Mouse (Mus musculus): Measurements from ENCODE around the gene Sergef.

Gene Sergef

DNA sequence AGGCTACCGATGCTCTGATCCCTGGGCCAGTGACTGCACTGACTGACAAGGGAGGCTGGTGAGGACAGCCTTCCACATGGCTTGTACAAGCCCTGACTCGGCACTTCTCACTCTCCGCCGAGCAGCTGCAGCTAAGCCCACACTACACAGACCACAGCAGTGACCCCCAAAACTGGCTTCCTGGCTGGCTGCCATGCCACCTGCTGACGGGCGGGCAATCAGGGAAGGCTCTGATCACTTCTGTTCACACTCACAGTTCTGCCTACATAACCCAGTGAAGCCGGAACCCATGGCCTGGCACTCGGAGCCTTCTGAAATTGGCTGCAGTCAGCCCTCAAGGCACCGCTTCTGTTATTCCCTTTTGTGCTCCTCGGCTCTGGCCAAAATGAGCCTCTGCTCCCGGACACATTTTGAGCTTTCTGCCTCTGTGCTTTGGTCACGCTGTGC is 95.4 kb downstream of the Sergef start:
- DNase-seq (ENCODE audit: low read depth in 2 of 2, low spot score in 2 of 2): no peak

DNA sequence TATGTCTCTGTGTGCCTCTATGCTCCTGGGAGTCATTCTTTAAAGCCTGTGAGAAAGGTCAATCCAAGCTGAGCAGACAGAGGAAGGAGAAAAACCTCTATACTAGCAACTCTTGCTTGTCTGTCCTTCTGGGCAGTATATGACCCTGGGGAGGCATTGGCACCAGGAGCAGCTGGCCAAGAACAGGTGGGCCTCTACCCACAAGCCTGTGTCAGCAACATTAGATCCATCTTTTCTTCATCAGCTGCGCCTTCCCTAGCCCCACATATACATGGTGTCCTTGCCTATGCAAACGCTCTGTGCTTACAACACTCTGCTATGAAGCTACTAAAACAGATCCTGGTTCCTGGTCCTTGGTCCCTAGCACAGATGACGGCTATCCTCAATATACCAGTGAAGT is 97.5 kb downstream of the Sergef start:
- DNase-seq (ENCODE audit: low read depth in 2 of 2, low spot score in 2 of 2): no peak

DNA sequence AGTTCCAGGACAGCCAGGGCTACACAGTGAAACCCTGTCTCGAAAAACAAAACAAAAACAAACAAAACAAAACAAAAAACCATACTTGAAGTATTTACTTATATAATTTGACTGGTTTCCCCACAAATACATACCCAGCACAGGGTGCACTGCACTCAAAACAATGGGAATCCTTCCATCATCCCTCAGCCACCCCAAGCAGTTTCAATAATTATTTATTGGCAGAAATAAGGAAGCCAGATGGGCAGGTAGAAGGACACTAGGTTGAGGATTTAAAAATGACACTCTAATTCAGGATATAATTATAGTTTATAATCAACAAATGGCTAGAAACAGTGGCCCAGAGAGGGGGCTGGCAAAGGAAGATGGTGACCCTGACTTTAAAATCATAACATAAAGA is 99.0 kb downstream of the Sergef start:
- DNase-seq (ENCODE audit: low read depth in 2 of 2, low spot score in 2 of 2): no peak

DNA sequence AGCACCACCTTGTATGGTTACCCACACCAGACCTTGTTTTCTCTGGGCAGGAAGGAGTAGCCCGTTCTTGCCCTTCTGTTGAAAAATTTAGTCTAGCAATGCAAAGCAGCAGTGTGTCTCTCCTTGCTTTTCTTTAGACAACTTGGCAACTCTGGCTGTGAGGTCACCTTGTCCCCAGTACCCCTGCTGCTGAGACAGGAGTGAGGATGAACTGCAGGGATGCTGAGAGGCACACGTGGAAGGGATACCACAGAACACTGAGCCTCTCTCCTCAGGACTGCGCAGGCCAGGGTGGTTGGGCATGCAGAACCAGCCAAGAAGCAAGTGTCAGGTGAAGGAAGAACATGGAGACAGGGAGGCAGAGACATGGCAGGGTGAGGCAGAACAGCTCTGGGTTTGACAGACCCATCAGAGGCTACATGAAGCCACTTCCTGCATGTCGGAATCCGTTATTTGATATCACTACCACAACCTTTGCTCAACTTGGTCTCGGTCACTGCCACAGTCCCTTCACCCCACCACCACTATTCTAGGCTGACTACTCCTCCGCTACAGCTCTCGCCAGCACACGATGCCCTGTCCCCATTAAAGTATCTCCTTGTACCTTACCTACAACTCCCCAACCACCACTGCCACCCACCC is 103.0 kb downstream of the Sergef start:
- DNase-seq (ENCODE audit: low read depth in 2 of 2, low spot score in 2 of 2): no peak

DNA sequence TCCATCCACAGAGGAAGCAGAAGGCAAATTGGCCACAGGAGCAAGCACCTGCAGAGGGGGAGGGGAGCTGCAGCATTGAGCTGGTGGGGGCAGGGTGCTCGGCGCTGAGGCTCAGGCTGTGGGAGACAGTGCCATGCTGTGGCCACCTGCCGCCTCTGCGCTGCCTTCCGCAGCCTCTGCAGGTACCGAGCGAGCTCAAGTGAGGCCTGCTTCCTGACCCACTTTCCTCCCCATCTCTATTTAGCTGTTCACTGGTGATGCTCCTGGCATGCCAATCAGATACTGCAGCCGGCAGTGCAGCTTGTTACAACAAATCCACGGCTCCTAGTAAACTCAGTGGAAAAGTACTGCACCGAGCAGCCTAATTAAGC is 104.2 kb downstream of the Sergef start:
- DNase-seq (ENCODE audit: low read depth in 2 of 2, low spot score in 2 of 2): no peak

DNA sequence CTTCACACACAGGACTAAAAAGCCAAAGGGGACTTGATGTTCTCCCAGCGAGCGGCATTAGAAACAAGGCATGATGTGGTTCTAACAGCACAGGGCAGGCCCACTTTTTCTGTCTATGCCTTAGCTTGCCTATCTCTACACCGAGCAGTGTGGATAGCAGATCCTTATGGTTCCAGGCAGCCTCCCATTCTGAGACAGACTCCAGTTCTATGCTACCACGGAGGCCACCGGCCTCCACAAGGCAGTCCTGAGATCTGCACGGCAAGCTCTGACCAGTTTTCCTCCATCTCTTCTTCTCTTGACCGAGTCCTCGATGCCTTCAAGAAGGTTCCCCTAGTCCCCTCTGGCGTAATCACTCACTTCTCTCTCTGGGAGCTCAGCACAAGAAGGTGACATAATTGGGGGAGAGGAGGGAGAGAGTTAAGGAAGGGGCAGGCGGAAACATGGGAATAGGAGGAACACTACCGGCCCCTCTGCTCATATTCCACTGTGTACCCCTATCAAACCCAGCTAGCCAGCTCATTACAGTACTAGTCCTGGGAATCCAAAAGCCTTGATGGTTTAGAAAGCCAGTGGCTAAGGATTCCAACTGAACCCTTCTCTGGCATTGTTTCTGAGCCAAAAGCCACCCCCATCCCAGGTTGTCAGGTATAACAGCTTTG is 104.7 kb downstream of the Sergef start:
- no peak for DNase-seq (ENCODE audit: low read depth in 2 of 2, low spot score in 2 of 2)

DNA sequence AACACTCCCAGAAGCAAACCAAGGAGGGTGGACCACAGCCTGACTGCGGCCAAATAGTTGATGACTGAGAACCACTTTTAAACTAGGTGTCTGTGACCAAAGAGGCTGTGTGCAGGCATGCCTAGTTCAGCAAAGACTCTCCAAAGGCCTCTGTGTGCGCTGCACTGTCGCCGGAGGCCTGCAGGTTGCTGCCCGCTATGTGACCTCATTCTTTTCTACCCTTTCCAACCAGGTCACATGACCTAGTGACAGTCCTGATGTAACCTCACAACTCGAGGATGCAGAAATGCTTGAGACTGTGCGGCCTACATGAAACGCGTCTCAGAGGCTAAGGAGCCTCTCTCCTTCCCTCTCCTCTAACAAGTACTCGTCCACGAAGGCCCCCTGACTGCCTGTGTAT is 106.1 kb downstream of the Sergef start:
- no peak for DNase-seq (ENCODE audit: low read depth in 2 of 2, low spot score in 2 of 2)

DNA sequence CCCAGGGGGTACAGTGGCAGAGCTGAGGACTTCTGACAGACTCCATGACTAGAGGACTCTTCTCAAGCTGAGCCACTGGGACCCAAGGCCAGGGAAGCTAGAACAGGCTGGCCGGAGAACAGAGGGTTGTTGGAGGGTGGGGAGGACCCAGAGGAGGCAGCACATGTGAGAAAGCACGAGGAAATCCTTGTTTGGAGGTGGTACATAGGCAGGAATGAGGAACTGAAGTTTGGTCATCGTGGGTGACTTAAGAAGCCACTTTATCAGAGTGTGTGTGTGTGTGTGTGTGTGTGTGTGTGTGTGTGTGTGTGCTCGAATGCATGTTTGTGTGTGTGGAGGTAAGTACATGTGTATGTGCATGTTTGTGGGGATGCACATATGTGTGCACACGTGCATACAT is 108.3 kb downstream of the Sergef start:
- DNase-seq (ENCODE audit: low read depth in 2 of 2, low spot score in 2 of 2): no peak

DNA sequence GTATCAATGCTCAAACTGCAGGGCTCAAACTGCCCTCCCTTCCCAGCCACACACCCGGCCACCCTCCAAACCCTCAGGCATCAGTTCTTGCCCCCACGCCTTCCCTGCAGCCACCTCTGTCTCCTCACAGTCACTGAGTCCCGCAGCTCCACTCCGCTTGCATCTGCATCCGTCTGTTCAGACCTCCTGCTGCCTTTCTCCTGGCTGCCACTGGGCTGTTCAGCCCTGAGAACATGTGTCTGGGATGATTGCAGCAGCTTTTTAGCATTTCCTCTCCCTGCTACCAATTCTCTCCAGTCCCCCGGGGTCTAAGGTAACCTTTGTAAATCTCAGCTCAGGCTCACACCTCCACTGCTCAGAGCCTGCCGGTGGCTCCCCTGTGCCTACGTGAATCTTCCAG is 109.7 kb downstream of the Sergef start:
- no peak for DNase-seq (ENCODE audit: low read depth in 2 of 2, low spot score in 2 of 2)

DNA sequence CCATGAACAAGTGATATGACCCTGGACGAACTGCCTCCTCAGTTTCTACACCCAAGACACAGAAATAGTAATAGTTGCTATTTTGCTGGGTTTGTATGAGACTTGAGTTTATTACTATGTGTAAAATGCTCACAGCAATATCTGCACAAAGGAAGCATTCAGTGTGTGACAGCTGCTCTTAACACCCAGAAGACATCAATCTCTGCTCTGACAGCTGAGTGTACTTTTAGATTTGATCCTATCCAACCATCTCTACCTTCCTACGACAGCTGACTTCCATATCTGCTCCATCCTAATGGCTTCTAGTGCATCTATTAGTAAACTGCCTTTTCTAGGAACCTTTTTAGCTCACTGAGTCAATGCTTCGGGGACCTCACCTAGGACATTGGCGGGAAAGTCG is 110.3 kb downstream of the Sergef start:
- DNase-seq (ENCODE audit: low read depth in 2 of 2, low spot score in 2 of 2): no peak

DNA sequence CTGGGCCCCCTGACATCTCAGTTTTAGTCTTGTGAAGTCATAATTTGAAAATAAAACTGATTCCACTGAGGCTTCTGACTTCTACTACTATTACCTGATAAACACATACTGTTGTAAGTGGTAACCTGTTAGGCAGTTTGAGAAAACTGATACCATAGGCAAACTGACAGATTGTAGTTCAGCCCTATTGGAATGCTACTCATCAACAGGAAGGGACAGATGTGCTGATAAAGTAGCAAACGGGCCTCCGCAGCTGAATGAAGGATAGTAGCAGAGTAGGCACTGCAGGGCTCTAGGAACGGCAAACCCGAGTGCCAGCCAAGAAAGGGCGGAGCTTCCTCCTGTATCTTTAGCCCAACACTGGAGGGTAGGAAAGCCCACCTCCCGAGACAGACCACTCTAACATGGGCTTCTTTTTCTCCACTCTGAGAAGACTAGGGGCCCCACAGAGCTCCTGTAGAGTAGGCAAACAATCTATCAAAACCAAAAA is 112.9 kb downstream of the Sergef start:
- DNase-seq (ENCODE audit: low read depth in 2 of 2, low spot score in 2 of 2): no peak

DNA sequence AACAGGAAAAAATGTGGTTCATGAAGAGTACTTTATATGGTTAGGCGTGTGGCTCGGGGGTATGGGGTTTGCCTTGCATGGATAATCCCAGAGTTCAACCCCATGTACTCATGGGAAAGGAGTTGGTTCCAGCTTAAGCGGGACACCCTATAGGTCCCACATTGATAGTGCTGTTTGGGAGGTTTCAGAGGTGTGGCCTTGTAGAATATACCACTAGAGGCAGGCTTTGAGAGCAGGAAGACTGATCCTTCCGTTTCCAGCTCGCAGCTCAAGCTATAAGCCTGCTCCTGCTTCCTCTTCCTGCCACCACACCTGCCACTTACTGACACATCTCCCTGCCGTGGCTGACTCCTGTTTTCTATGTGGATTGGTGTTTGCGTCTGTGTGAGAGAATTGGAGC is 116.4 kb downstream of the Sergef start:
- DNase-seq (ENCODE audit: low read depth in 2 of 2, low spot score in 2 of 2): no peak

DNA sequence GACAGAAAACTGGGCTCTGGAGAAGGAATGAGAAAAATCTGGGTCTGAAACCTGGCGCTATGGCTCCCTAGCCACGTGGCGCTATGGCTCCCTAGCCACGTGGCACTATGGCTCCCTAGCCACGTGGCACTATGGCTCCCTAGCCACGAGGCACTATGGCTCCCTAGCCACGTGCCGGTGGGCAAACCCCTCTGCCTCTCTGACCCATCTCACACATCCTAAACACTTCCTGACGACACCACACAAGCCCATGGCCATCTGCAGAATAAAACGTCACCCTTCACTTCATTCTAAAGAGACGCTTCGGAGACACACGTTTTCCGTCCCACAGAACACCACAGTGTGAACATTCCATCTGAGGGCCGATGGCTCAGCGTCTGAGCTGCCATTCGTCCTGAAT is 117.8 kb downstream of the Sergef start:
- DNase-seq (ENCODE audit: low read depth in 2 of 2, low spot score in 2 of 2): no peak

DNA sequence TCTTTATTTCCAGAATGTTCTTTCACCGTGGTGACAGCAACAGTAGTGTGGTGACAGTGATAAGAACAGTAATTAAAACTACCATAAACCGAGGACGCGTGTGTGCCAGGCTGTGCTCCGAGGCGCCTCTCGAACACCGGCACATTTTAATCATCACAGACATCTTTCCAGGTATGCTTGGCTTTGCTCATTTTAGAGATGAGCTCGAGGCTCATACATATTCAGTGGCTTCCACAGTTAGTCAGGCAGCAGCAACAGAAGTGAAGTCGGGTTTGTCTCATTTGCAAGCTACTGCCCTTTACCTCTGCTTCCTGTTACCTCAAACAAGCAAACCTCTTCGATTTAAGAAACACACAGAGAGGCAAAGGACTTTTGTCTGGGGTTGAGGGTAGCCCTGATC is 120.5 kb downstream of the Sergef start:
- no peak for DNase-seq (ENCODE audit: low read depth in 2 of 2, low spot score in 2 of 2)

DNA sequence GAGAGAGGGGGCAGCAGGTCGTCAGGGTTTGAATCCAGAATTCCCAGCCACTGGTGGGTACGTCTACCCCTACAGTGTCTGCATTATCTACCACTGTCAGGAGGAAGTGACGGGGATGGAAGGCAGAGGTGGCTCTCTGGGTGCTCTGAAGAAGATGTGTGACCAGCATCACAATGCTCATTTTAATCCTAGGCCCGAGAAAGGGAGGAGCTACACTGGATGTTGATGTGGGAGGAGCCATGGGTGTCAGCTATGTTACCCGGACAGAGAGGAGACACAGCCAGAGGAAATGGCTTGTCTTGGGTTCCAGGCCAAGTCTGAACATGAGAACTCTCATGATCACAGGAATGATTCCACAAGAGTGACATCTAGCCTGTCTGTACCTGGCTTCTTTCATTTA is 122.4 kb downstream of the Sergef start:
- DNase-seq (ENCODE audit: low read depth in 2 of 2, low spot score in 2 of 2): no peak

DNA sequence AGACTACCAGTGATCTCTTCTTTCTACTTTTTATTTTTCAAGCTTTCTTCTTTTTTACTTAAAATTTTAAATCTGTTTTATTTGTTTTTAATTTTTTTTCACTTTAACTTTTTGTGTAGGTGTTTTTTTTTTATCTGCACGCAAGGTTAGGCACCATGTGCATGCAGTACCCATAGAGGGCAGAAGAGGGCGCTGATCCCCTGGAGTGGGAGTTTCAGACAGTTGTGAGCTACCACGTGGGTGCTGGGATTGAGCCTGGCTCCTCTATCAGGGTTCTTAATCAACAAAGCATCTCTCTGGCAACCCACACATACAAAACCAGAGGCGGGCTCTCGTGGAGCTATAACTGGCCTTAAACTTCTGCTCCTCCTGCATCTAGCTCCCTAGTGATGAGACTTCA is 123.6 kb downstream of the Sergef start:
- DNase-seq (ENCODE audit: low read depth in 2 of 2, low spot score in 2 of 2): no peak

DNA sequence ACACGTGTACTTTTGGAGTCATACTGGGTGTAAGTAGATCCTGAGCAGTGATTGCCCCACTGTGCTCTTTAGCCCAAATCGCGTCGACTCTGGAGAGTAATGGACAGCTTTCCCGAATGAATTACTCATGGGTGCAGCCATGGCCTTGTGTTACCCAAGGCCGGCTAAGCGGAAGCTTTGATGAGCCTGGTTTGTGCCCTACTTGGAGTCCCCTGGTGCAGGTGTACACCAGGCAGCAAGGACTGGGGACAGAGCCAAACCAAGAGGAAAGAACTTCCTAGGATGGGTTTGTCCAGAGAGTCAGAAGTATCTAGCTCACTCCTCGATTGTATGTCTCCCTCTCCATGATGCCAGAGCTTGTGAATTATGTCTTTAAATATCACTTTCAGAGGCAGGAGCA is 124.6 kb downstream of the Sergef start:
- no peak for DNase-seq (ENCODE audit: low read depth in 2 of 2, low spot score in 2 of 2)

DNA sequence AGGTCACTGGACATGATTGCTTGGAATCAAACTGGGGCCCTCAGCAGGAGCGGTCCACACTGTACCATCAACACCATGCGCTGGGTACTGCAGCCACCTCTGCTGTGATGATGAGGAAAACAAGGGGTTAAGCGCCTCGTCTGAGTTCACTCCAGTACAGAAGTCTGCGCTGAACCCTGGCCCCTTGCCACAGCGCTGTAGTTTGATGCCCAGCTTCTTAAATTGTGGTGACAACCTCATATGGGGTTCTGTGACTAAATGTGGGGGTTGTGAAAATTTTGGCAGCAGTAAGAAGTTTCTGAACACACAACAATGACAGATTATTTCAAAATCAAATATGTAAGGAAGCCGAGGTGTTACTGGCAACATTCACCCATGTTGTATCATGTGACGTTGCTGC is 126.0 kb downstream of the Sergef start:
- DNase-seq (ENCODE audit: low read depth in 2 of 2, low spot score in 2 of 2): no peak

DNA sequence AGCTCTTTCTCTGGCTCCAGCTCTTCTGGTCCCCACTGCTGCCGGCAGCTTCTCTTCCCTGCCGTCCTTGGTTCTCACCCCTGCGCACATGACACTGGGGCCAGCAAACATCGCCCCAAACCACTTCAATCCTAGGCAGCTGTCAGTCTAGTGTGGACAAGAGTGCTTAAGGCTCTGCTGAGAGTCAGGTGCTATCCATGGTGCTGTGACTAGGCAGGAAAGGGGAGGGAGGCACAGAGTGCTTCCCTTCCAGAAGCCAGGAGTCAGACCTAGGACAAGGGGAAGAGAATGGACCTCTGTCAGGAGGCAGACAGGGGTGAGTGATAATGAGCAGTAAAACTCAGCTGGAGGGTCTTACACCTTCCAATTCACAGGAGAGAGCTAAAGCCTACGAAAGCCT is 126.8 kb downstream of the Sergef start:
- DNase-seq (ENCODE audit: low read depth in 2 of 2, low spot score in 2 of 2): no peak

DNA sequence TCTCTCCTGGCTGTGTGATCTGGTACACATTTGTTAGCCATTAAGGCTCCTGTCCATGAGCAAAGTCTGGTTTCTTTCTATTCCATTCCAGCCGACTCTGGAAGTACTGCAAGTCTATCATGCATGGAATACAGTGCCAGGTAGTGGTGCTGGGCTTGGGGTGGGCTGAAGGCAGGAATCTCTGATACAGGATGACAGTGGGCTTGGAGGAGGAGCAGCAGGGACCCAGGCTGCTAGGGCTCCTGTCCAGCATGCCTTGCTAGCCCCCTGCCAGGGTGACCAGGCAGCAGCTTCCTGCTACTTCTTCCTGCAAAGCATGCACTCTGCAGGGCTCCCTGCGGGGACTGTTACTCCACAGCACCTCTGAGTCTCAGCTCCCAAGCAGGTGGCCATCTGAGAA is 128.8 kb downstream of the Sergef start:
- no peak for DNase-seq (ENCODE audit: low read depth in 2 of 2, low spot score in 2 of 2)

DNA sequence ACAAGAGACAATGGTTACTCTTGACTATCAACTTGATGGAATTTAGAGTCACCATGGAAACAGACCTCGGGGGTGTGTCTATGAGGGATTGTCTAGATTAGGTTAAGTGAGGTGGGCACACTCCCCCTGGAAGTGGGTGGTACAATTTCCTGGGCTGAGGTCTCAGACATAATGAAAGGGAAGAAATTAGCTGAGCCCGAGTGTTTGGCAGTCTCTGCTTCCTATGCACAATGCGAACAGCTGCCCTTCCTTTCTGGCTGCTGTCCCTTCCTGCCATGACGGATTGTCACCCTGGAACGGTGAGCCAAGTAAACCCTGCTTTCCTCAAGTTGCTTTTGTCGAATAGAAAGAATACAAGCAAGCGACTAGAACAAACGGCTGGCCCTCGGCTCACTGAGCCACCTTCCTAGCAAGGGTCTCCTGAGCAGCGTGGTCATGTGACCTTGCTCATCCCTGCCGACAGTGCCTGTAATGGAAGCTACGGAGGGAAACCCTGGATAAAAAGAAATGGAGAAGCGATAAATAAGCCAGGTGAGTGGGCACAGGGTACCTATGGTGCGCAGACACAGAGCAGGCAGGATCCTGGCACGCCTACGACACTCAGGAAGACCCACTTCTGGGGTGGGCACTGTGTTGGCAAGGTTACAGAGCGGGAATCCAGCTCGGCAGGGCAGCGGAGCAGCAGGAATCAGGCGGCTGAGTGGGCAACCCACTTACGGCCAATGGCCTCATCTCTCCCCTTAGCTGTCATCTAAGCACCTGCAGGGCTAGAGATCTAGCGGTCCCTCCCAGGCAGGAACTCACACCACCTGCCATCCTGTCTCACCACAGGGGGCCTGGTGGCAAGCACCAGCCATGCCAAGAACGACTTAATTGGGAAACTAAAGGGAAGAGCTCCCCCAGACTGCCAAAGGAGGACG is 130.0 kb downstream of the Sergef start:
- no peak for DNase-seq (ENCODE audit: low read depth in 2 of 2, low spot score in 2 of 2)
